In genomic region chr3:115655020-115655419, GRCm38 (mm10) we compare ENCODE assay signal across 26 mouse cellular contexts. TPM values are rescaled to one million over a fixed set of nuclear protein-coding genes. Genes with fewer than 3 reads are reported as not detected.
DNase-seq lines count a peak whose midpoint lies in the region; ATAC-seq and TF ChIP-seq lines count a peak whose summit lies in the region.
"Had no signal": no experiment of that assay in that cellular context is flagged by ENCODE, and none has a peak within 500 bp of the region (broad histone marks: within the 10 kb centered on the region; RNA-seq: fewer than 3 reads in every experiment).

No protein-coding gene starts in this region.

- H3K79me2 ChIP-seq in MEL (ENCODE audit: control insufficient read depth, insufficient read depth, low read length, poor library complexity) = no peaks in the 10 kb centered on the region

- ATAC-seq in megakaryocyte, adult 5-6 weeks (ENCODE audit: poor library complexity, severe bottlenecking) = peak; percentile 45
- ATAC-seq: CD4-positive, CD25-positive, alpha-beta regulatory T cell, adult 4 months; forebrain, embryonic 14.5 days; forebrain, embryonic 16.5 days had no signal

- no peak overlapping the region for H3K27ac ChIP-seq in MEL (ENCODE audit: control insufficient read depth, low read depth, low read length)
- H3K27ac ChIP-seq: embryonic facial prominence, embryonic 13.5 days; embryonic facial prominence, embryonic 15.5 days; forebrain, embryonic 10.5 days; forebrain, embryonic 12.5 days had no signal

- no peak for TF ChIP-seq POLR2A in MEL (IDR thresholded peaks at IDR 0.05; ENCODE audit: control insufficient read depth in 1 of 2, insufficient read depth in 1 of 2, low read depth in 1 of 2, low read length in 2 of 2, poor library complexity in 1 of 2)

- TF ChIP-seq EP300 in MEL (IDR thresholded peaks at IDR 0.05; ENCODE audit: low read depth in 1 of 2, low read length in 2 of 2) = no peak

- TF ChIP-seq RAD21 in MEL (IDR thresholded peaks at IDR 0.05; ENCODE audit: low read depth, low read length) = no peak

- DNase-seq in MEL (ENCODE audit: low read depth, low spot score) = no peak
- DNase-seq in spleen, adult 12 weeks (ENCODE audit: low spot score) = no peak
- no peak for DNase-seq in frontal cortex, adult 2 months (ENCODE audit: extremely low spot score in 1 of 2, low spot score in 1 of 2)
- DNase-seq in gastrocnemius, postnatal 10 days = no peak
- DNase-seq: adrenal gland, adult 2 months; adrenal gland, postnatal 10 days; adrenal gland, postnatal 25 days; B cell, adult 2 months; cerebellum, adult 11 months; cerebellum, adult 18-20 months; cerebellum, adult 8-10 months; cerebellum, adult 9-11 months; cerebellum, postnatal 14 days; cerebellum, postnatal 36 days; embryo, embryonic 11 days had no signal

- H3K36me3 ChIP-seq in MEL (ENCODE audit: control insufficient read depth in 1 of 2, insufficient read depth in 2 of 2, low read length in 2 of 2) = peaks cover 0 to 22% of the 10 kb centered on the region in 2 experiments; a peak in 2 of 4 replicates
- H3K36me3 ChIP-seq: embryonic facial prominence, embryonic 13.5 days; embryonic facial prominence, embryonic 15.5 days; forebrain, embryonic 10.5 days; forebrain, embryonic 12.5 days; G1E had no signal

- H3K9ac ChIP-seq in MEL (ENCODE audit: control insufficient read depth, low read depth, low read length, poor library complexity, severe bottlenecking) = no peak overlapping the region
- H3K9ac ChIP-seq: embryonic facial prominence, embryonic 13.5 days; embryonic facial prominence, embryonic 15.5 days; forebrain, embryonic 12.5 days had no signal

- H3K27me3 ChIP-seq in MEL (ENCODE audit: control insufficient read depth in 1 of 2, insufficient read depth in 2 of 2, low read length in 2 of 2) = no peaks in the 10 kb centered on the region
- H3K27me3 ChIP-seq: CH12.LX; embryonic facial prominence, embryonic 13.5 days; embryonic facial prominence, embryonic 15.5 days had no signal

- H3K9me3 ChIP-seq in MEL (replicated peaks; ENCODE audit: insufficient read depth, low read length) = no peaks in the 10 kb centered on the region
- H3K9me3 ChIP-seq: embryonic facial prominence, embryonic 13.5 days; embryonic facial prominence, embryonic 15.5 days; forebrain, embryonic 10.5 days; forebrain, embryonic 12.5 days; G1E had no signal

- peaks cover 10 to 17% of the 10 kb centered on the region in 2 experiments for H3K4me1 ChIP-seq in MEL (ENCODE audit: control insufficient read depth in 1 of 2, insufficient read depth in 2 of 2, low read length in 2 of 2)
- H3K4me1 ChIP-seq: embryonic facial prominence, embryonic 13.5 days; embryonic facial prominence, embryonic 15.5 days; forebrain, embryonic 10.5 days; forebrain, embryonic 12.5 days had no signal

- TF ChIP-seq CTCF in MEL (IDR thresholded peaks at IDR 0.05 in 2 of 3, conservative IDR thresholded peaks at IDR 0.05 in 1 of 3; ENCODE audit: control insufficient read depth in 1 of 3, insufficient read depth in 1 of 3, low read depth in 2 of 3, low read length in 3 of 3, poor library complexity in 1 of 3, severe bottlenecking in 1 of 3) = no peak

- H3K4me3 ChIP-seq in MEL (ENCODE audit: control insufficient read depth in 1 of 2, insufficient read depth in 1 of 2, low read depth in 2 of 2, low read length in 2 of 2) = no peak overlapping the region
- H3K4me3 ChIP-seq: embryonic facial prominence, embryonic 13.5 days; embryonic facial prominence, embryonic 15.5 days; erythroblast, embryonic 14.5 days; forebrain, embryonic 10.5 days; forebrain, embryonic 12.5 days had no signal

TF ChIP-seq in MEL, 35 proteins besides CTCF, POLR2A, EP300 and RAD21:
- TF ChIP-seq JUND (IDR thresholded peaks at IDR 0.05; ENCODE audit: low read depth, low read length) (no peak), GABPA (IDR thresholded peaks at IDR 0.05; ENCODE audit: low read depth, low read length) (no peak), GATA1 (IDR thresholded peaks at IDR 0.05; ENCODE audit: low read depth, low read length) (peak; percentile 26; the same call in 1 of the 2 replicates)

RNA-seq across cellular contexts. Expression of gene S1pr1, which starts 59.9 kb away (rescaled TPM):
- total RNA-seq in MEL (2012; rRNA removed) = 0.08 and 0.10 TPM in 2 replicates
- under 1 TPM in 1 of 2 experiments, not detected in 1; 0.13 TPM for polyA plus RNA-seq in MEL (2012; ENCODE audit: insufficient read depth in 1 of 2, insufficient read length in 2 of 2, low read depth in 1 of 2, low replicate concordance in 2 of 2, missing spikeins in 1 of 2)
- total RNA-seq in megakaryocyte, adult 5-6 weeks (2015) = 2.4 and 5.8 TPM in 2 replicates
- 3.3 and 3.6 TPM in 2 replicates for total RNA-seq in megakaryocyte, adult 5-6 weeks (2017)
- polyA plus RNA-seq in frontal cortex, adult 2 months (2012; rRNA removed) = 159 and 175 TPM in 2 replicates
- total RNA-seq in gastrocnemius, postnatal 10 days (2021) = 10 to 100 TPM; 23.5 to 29.2 TPM
- polyA plus RNA-seq: erythroblast, embryonic 14.5 days had no signal
